Mouse (Mus musculus) liver, adult 2 months (tissue): ENCODE measurements around the gene Gak.

ENCODE experiments used
- CTCF ChIP-seq: fragments of 200-500 bp; IDR thresholded peaks from 2 replicates; pipeline ENCODE4 v1.5.1; 2011; ENCODE audit warnings: low read depth, low read length, control low read depth
- POLR2A ChIP-seq: fragments of 200-500 bp; IDR thresholded peaks from 2 replicates; pipeline ENCODE4 v1.6.1; 2011; ENCODE audit warnings: low read length, control low read depth; ENCODE audit not compliant: insufficient read depth; ENCODE audit errors: extremely low read depth

DNA sequence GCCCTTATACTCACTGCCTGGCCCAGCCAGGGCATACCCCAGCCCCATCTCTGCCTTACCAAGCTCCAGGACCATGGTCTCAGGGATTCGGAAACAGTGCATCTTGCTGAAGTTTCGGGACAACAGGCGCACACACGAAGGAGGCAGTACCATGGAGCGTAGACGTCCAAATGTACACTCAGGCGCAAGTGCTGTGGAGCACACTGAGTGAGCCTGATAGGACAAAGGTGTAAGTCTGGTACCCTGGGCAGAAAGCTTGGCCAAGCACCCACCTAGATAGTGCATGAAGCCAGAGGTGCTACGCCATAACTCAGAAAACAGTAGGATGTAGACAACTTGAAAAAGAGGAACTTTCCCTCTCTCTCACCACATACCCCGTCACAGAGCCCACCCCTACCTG is 25.8 kb upstream of the Gak start:
- no peak for TF ChIP-seq POLR2A
- TF ChIP-seq CTCF, result no peak
